Comparison of ENCODE assay signal across 30 mouse cellular contexts in the genomic region with DNA sequence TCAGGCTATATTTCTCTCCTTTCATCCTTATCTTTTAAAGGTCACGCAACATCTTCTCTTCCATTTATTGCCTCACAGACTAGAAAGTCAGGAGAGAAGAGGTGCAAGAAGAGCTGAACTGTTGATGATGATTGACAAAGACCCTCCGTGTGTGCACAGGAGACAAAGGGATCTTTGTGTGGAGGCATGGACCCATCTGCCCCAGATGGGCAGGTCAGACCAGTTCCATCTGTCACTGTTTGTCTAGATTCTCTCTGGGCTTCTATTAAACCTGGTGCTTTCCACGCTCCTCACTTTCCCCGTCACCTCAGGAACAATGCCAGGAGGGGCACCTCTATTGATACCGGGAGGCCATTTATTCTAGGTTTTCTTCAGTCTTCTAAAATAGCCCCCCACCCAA.
A peak's percentile ranks its signal among the peaks of the same experiment; 100 is the strongest.
DNase-seq lines count a peak whose midpoint lies in the region; ATAC-seq and TF ChIP-seq lines count a peak whose summit lies in the region.
"Had no signal": no experiment of that assay in that cellular context is flagged by ENCODE, and none has a peak within 500 bp of the region (broad histone marks: within the 10 kb centered on the region; RNA-seq: fewer than 3 reads in every experiment).

No protein-coding gene starts in this region.

- H3K4me3 ChIP-seq in hindbrain, embryonic 11.5 days (ENCODE audit: low read depth, low read length), result no peak overlapping the region
- H3K4me3 ChIP-seq in hindbrain, embryonic 16.5 days (ENCODE audit: low read length), result no peak overlapping the region
- H3K4me3 ChIP-seq in ES-Bruce4 (ENCODE audit: low read depth, low read length), result no peak overlapping the region
- H3K4me3 ChIP-seq in neural tube, embryonic 13.5 days, result no peak overlapping the region
- H3K4me3 ChIP-seq: embryonic facial prominence, embryonic 13.5 days; erythroblast, embryonic 14.5 days; forebrain, embryonic 12.5 days; heart, adult 2 months; heart, embryonic 13.5 days; left cerebral cortex, adult 2 months; limb, embryonic 10.5 days had no signal

- no peaks in the 10 kb centered on the region for H3K36me3 ChIP-seq in hindbrain, embryonic 11.5 days (ENCODE audit: control insufficient read depth, insufficient read depth, low read length)
- H3K36me3 ChIP-seq in hindbrain, embryonic 16.5 days (ENCODE audit: control insufficient read depth, insufficient read depth, low read length), result no peaks in the 10 kb centered on the region
- no peaks in the 10 kb centered on the region for H3K36me3 ChIP-seq in ES-Bruce4 (ENCODE audit: control insufficient read depth, insufficient read depth, low read length, poor library complexity, severe bottlenecking)
- no peaks in the 10 kb centered on the region for H3K36me3 ChIP-seq in neural tube, embryonic 13.5 days
- H3K36me3 ChIP-seq: embryonic facial prominence, embryonic 13.5 days; forebrain, embryonic 12.5 days; G1E; heart, embryonic 13.5 days; limb, embryonic 10.5 days had no signal

- H3K9ac ChIP-seq in hindbrain, embryonic 11.5 days (ENCODE audit: low read depth, low read length), result no peak overlapping the region
- no peak overlapping the region for H3K9ac ChIP-seq in hindbrain, embryonic 16.5 days (ENCODE audit: low read depth, low read length)
- no peak overlapping the region for H3K9ac ChIP-seq in ES-Bruce4 (ENCODE audit: low read depth, poor library complexity, severe bottlenecking)
- H3K9ac ChIP-seq in neural tube, embryonic 13.5 days, result no peak overlapping the region
- H3K9ac ChIP-seq: embryonic facial prominence, embryonic 13.5 days; forebrain, embryonic 12.5 days; heart, embryonic 13.5 days; hindbrain, embryonic 14.5 days had no signal

- TF ChIP-seq POLR2A in ES-Bruce4 (IDR thresholded peaks at IDR 0.05; ENCODE audit: insufficient read depth, low read length), result no peak

- H3K9me3 ChIP-seq in hindbrain, embryonic 11.5 days (ENCODE audit: control insufficient read depth, low read length), result no peaks in the 10 kb centered on the region
- no peaks in the 10 kb centered on the region for H3K9me3 ChIP-seq in hindbrain, embryonic 16.5 days (ENCODE audit: control insufficient read depth, low read length)
- no peaks in the 10 kb centered on the region for H3K9me3 ChIP-seq in ES-Bruce4 (replicated peaks; ENCODE audit: control insufficient read depth, insufficient read depth, low read length, poor library complexity, severe bottlenecking)
- H3K9me3 ChIP-seq in neural tube, embryonic 13.5 days, result no peaks in the 10 kb centered on the region
- H3K9me3 ChIP-seq: embryonic facial prominence, embryonic 13.5 days; forebrain, embryonic 12.5 days; G1E; heart, embryonic 13.5 days; limb, embryonic 10.5 days had no signal

- intact Hi-C loops in heart, postnatal 10 days (cut with DNase I), result no loop called here

- H3K27ac ChIP-seq in hindbrain, embryonic 11.5 days (ENCODE audit: low read depth, low read length), result no peak overlapping the region
- H3K27ac ChIP-seq in hindbrain, embryonic 16.5 days (ENCODE audit: low read depth, low read length), result no peak overlapping the region
- no peak overlapping the region for H3K27ac ChIP-seq in ES-Bruce4 (ENCODE audit: insufficient read depth, low read length)
- no peak overlapping the region for H3K27ac ChIP-seq in neural tube, embryonic 13.5 days (replicated peaks)
- H3K27ac ChIP-seq: embryonic facial prominence, embryonic 13.5 days; forebrain, embryonic 12.5 days; heart, adult 2 months; heart, embryonic 13.5 days; hindbrain, embryonic 14.5 days; left cerebral cortex, adult 2 months; limb, embryonic 10.5 days; stomach, postnatal 0 days had no signal

- no peak overlapping the region for H3K4me2 ChIP-seq in hindbrain, embryonic 11.5 days (replicated peaks; ENCODE audit: low read depth, low read length)
- no peak overlapping the region for H3K4me2 ChIP-seq in hindbrain, embryonic 16.5 days (ENCODE audit: low read length)
- no peak overlapping the region for H3K4me2 ChIP-seq in neural tube, embryonic 13.5 days
- H3K4me2 ChIP-seq: embryonic facial prominence, embryonic 13.5 days; forebrain, embryonic 12.5 days; heart, embryonic 13.5 days; hindbrain, embryonic 14.5 days; midbrain, embryonic 11.5 days had no signal

- WGBS in hindbrain, embryonic 11.5 days, result 32% methylated on average over 5 of the region's 5 CpGs
- 48% methylated on average over 5 of the region's 5 CpGs for WGBS in hindbrain, embryonic 16.5 days
- 35% methylated on average over 5 of the region's 5 CpGs for WGBS in neural tube, embryonic 13.5 days

- no peaks in the 10 kb centered on the region for H3K27me3 ChIP-seq in hindbrain, embryonic 11.5 days (ENCODE audit: control insufficient read depth, insufficient read depth, low read length)
- H3K27me3 ChIP-seq in hindbrain, embryonic 16.5 days (replicated peaks; ENCODE audit: control insufficient read depth, insufficient read depth, low read length), result no peaks in the 10 kb centered on the region
- H3K27me3 ChIP-seq in ES-Bruce4 (ENCODE audit: control insufficient read depth, insufficient read depth, low read length, poor library complexity, severe bottlenecking), result no peaks in the 10 kb centered on the region
- no peaks in the 10 kb centered on the region for H3K27me3 ChIP-seq in neural tube, embryonic 13.5 days
- H3K27me3 ChIP-seq: embryonic facial prominence, embryonic 13.5 days; forebrain, embryonic 12.5 days; heart, embryonic 13.5 days; Patski had no signal

- ATAC-seq in hindbrain, embryonic 11.5 days (ENCODE audit: low FRiP score), result peak; percentile 68; the same call in 1 of the 2 replicates
- no peak for ATAC-seq in hindbrain, embryonic 16.5 days
- ATAC-seq in neural tube, embryonic 13.5 days (ENCODE audit: low read depth), result 0 out of 2 replicates have a peak, but pooled peaks have one; percentile 43
- ATAC-seq: Patski had no signal

- 0 out of 2 replicates have a peak, but pooled peaks have one; percentile 68 for TF ChIP-seq EP300 in ES-Bruce4 (IDR thresholded peaks at IDR 0.05; ENCODE audit: insufficient read depth, low read depth, low read length)

- no peak for TF ChIP-seq CTCF in ES-Bruce4 (IDR thresholded peaks at IDR 0.05; ENCODE audit: low read depth, low read length)

- peak; percentile 29 for DNase-seq in hindbrain, embryonic 11.5 days (ENCODE audit: low spot score)
- DNase-seq in embryo, embryonic 11 days, result peak; percentile 43
- no peak for DNase-seq in heart, postnatal 10 days
- no peak for DNase-seq in layer of hippocampus, adult 11-12 months (ENCODE audit: low spot score)
- DNase-seq: adrenal gland, adult 2 months; cerebellum, adult 8-10 months; gastrocnemius, postnatal 25 days; heart, adult 2 months; kidney, adult 18-20 months; kidney, postnatal 4 days; layer of hippocampus, adult 9-11 months; liver; lung, postnatal 4 days; right cerebral cortex, postnatal 14 days; thymus, adult 2 months; thymus, postnatal 4 days had no signal

- H3K4me1 ChIP-seq in hindbrain, embryonic 11.5 days (replicated peaks; ENCODE audit: control insufficient read depth, insufficient read depth, low read length), result no peaks in the 10 kb centered on the region
- H3K4me1 ChIP-seq in hindbrain, embryonic 16.5 days (ENCODE audit: control insufficient read depth, insufficient read depth, low read depth, low read length), result no peaks in the 10 kb centered on the region
- no peaks in the 10 kb centered on the region for H3K4me1 ChIP-seq in ES-Bruce4 (ENCODE audit: control insufficient read depth, insufficient read depth, low read length)
- peaks cover 15% of the 10 kb centered on the region for H3K4me1 ChIP-seq in neural tube, embryonic 13.5 days (replicated peaks)
- H3K4me1 ChIP-seq: embryonic facial prominence, embryonic 13.5 days; forebrain, embryonic 12.5 days; heart, embryonic 13.5 days; limb, embryonic 10.5 days had no signal

Comparison
In these comparisons a context has a peak if more than half of its experiments do, and no peak if none do; other contexts are left out.
1. DNase-seq: peak in hindbrain, embryonic 11.5 days (single experiment) and embryo, embryonic 11 days (single experiment); none in heart, postnatal 10 days (0 of 2) and layer of hippocampus, adult 11-12 months (single experiment).